Comparison of ENCODE assay signal across 8 mouse cellular contexts in genomic region chr6:72189061-72189863, GRCm38 (mm10). TPM values are rescaled to one million over a fixed set of nuclear protein-coding genes. Genes with fewer than 3 reads are reported as not detected.
DNase-seq lines count a peak whose midpoint lies in the region; ATAC-seq lines count a peak whose summit lies in the region.

No protein-coding gene starts in this region.

- ATAC-seq in forebrain, embryonic 15.5 days (replicated peaks): peak; percentile 23; the same call in 1 of the 2 replicates
- peak; percentile 45; the same call in 1 of the 2 replicates for ATAC-seq in hindbrain, embryonic 11.5 days (ENCODE audit: low FRiP score)
- peak; percentile 73 for ATAC-seq in limb, embryonic 15.5 days (ENCODE audit: insufficient number of reproducible peaks, low FRiP score, low TSS enrichment, low read depth)
- peak; percentile 24; the same call in 1 of the 2 replicates for ATAC-seq in neural tube, embryonic 13.5 days (ENCODE audit: low read depth)
- no peak for ATAC-seq in activated CD4-positive, CD25-positive, alpha-beta regulatory T cell, adult 4 months
- no peak for ATAC-seq in frontal cortex, adult (ENCODE audit: low TSS enrichment)

- H3K9me3 ChIP-seq in forebrain, embryonic 15.5 days: no peaks in the 10 kb centered on the region
- no peaks in the 10 kb centered on the region for H3K9me3 ChIP-seq in hindbrain, embryonic 11.5 days (ENCODE audit: control insufficient read depth, low read length)
- no peaks in the 10 kb centered on the region for H3K9me3 ChIP-seq in limb, embryonic 15.5 days
- H3K9me3 ChIP-seq in neural tube, embryonic 13.5 days: peaks cover 3% of the 10 kb centered on the region; the same call in 1 of the 2 replicates

- no peaks in the 10 kb centered on the region for H3K36me3 ChIP-seq in forebrain, embryonic 15.5 days
- H3K36me3 ChIP-seq in hindbrain, embryonic 11.5 days (ENCODE audit: control insufficient read depth, insufficient read depth, low read length): no peaks in the 10 kb centered on the region
- H3K36me3 ChIP-seq in limb, embryonic 15.5 days: no peaks in the 10 kb centered on the region
- H3K36me3 ChIP-seq in neural tube, embryonic 13.5 days: no peaks in the 10 kb centered on the region

- peaks cover 4% of the 10 kb centered on the region; the same call in 1 of the 2 replicates for H3K27me3 ChIP-seq in forebrain, embryonic 15.5 days
- peaks cover 15% of the 10 kb centered on the region for H3K27me3 ChIP-seq in hindbrain, embryonic 11.5 days (ENCODE audit: control insufficient read depth, insufficient read depth, low read length)
- no peaks in the 10 kb centered on the region for H3K27me3 ChIP-seq in limb, embryonic 15.5 days
- H3K27me3 ChIP-seq in neural tube, embryonic 13.5 days: peaks cover 85% of the 10 kb centered on the region

- no peak overlapping the region for H3K27ac ChIP-seq in forebrain, embryonic 15.5 days (replicated peaks)
- H3K27ac ChIP-seq in hindbrain, embryonic 11.5 days (ENCODE audit: low read depth, low read length): no peak overlapping the region
- H3K27ac ChIP-seq in limb, embryonic 15.5 days: peak overlapping the region; percentile 84
- H3K27ac ChIP-seq in neural tube, embryonic 13.5 days (replicated peaks): no peak overlapping the region

- H3K9ac ChIP-seq in forebrain, embryonic 15.5 days (replicated peaks): peak overlapping the region; percentile 32; the same call in 1 of the 2 replicates
- peak overlapping the region; percentile 50 for H3K9ac ChIP-seq in hindbrain, embryonic 11.5 days (ENCODE audit: low read depth, low read length)
- H3K9ac ChIP-seq in limb, embryonic 15.5 days: no peak overlapping the region
- peak overlapping the region; percentile 49 for H3K9ac ChIP-seq in neural tube, embryonic 13.5 days

- DNase-seq in right cerebral cortex, postnatal 4 days: peak; percentile 42
- DNase-seq in right cerebral cortex, adult 2 months (ENCODE audit: low spot score in 2 of 2): no peak
- peak; percentile 42 for DNase-seq in hindbrain, embryonic 11.5 days (ENCODE audit: low spot score)

- peaks cover 10% of the 10 kb centered on the region for H3K4me1 ChIP-seq in forebrain, embryonic 15.5 days
- 0 out of 2 replicates have a peak, but pooled peaks cover 4% of the 10 kb centered on the region for H3K4me1 ChIP-seq in hindbrain, embryonic 11.5 days (replicated peaks; ENCODE audit: control insufficient read depth, insufficient read depth, low read length)
- peaks cover 45% of the 10 kb centered on the region for H3K4me1 ChIP-seq in limb, embryonic 15.5 days
- H3K4me1 ChIP-seq in neural tube, embryonic 13.5 days (replicated peaks): peaks cover 16% of the 10 kb centered on the region

- H3K4me2 ChIP-seq in forebrain, embryonic 15.5 days (replicated peaks): peak overlapping the region; percentile 46
- peak overlapping the region; percentile 49 for H3K4me2 ChIP-seq in hindbrain, embryonic 11.5 days (replicated peaks; ENCODE audit: low read depth, low read length)
- H3K4me2 ChIP-seq in limb, embryonic 15.5 days: peak overlapping the region; percentile 54
- peak overlapping the region; percentile 47 for H3K4me2 ChIP-seq in neural tube, embryonic 13.5 days

- WGBS in forebrain, embryonic 15.5 days: 3% methylated on average over 29 of the region's 29 CpGs
- 4% methylated on average over 28 of the region's 29 CpGs for WGBS in hindbrain, embryonic 11.5 days
- WGBS in limb, embryonic 15.5 days: 3% methylated on average over 29 of the region's 29 CpGs
- 5% methylated on average over 29 of the region's 29 CpGs for WGBS in neural tube, embryonic 13.5 days

- H3K4me3 ChIP-seq in forebrain, embryonic 15.5 days: peak overlapping the region; percentile 24
- peak overlapping the region; percentile 9; the same call in 1 of the 2 replicates for H3K4me3 ChIP-seq in hindbrain, embryonic 11.5 days (ENCODE audit: low read depth, low read length)
- peak overlapping the region; percentile 23 for H3K4me3 ChIP-seq in limb, embryonic 15.5 days
- peak overlapping the region; percentile 6; the same call in 1 of the 2 replicates for H3K4me3 ChIP-seq in neural tube, embryonic 13.5 days

RNA-seq across cellular contexts. Expression of gene Atoh8, which starts 46.1 kb away (rescaled TPM):
- polyA plus RNA-seq in forebrain, embryonic 15.5 days (2015; fragmentation: Nextera tagmentation; extraction: Ambion mirVana): 2.7 and 3.6 TPM in 2 replicates
- 9.2 and 9.6 TPM in 2 replicates for polyA plus RNA-seq in hindbrain, embryonic 11.5 days (2014; fragmentation: Nextera tagmentation; extraction: Ambion mirVana)
- polyA plus RNA-seq in limb, embryonic 15.5 days (2015; fragmentation: Nextera tagmentation; extraction: Ambion mirVana): 17.0 and 20.2 TPM in 2 replicates
- 3.9 and 4.7 TPM in 2 replicates for polyA plus RNA-seq in neural tube, embryonic 13.5 days (2015; fragmentation: Nextera tagmentation; extraction: Ambion mirVana)
- polyA plus RNA-seq in activated CD4-positive, CD25-positive, alpha-beta regulatory T cell, adult 4 months (2017; shearing (Covaris generic)): not detected

Comparison
In these comparisons a context has a peak if more than half of its experiments do, and no peak if none do; other contexts are left out.
1. DNase-seq: peak in right cerebral cortex, postnatal 4 days (single experiment) and hindbrain, embryonic 11.5 days (single experiment); none in right cerebral cortex, adult 2 months (0 of 2).
2. ATAC-seq: peak in forebrain, embryonic 15.5 days (single experiment), hindbrain, embryonic 11.5 days (single experiment), limb, embryonic 15.5 days (single experiment) and neural tube, embryonic 13.5 days (single experiment); none in activated CD4-positive, CD25-positive, alpha-beta regulatory T cell, adult 4 months (single experiment) and frontal cortex, adult (single experiment).
3. Peak in every context shown above with its lines, with median percentiles within 50 percentile points of each other: H3K4me2 ChIP-seq and H3K4me3 ChIP-seq.